Mouse (Mus musculus): Measurements from ENCODE around the gene Taar3.

DNA sequence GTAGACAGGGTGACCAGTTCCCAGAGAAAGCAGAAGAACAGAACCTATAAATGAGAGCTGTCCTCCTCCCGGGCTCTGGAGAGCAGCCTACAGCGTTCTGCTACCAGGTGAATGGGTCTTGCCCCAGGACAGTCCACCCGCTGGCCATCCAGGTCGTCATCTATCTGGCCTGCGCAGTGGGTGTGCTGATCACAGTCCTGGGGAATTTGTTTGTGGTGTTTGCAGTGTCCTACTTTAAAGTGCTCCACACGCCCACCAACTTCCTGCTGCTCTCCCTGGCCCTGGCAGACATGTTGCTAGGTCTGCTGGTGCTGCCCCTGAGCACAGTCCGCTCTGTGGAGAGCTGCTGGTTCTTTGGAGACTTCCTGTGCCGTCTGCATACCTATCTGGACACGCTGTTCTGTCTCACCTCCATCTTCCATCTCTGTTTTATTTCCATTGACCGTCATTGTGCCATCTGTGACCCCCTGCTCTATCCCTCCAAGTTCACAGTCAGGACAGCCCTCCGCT, 21.4 kb downstream of the Taar3 start, which contains the start of gene Taar5:
- TF ChIP-seq POLR2A (IDR thresholded peaks at IDR 0.05; ENCODE audit: low read depth, low read length) (no peak), CTCF (conservative IDR thresholded peaks at IDR 0.05; ENCODE audit: insufficient read depth, insufficient read length, low read depth, low read length) (no peak)

All from kidney, adult 2 months (tissue).